Comparison of ENCODE assay signal across 8 mouse cellular contexts in genomic region chr19:41262712-41263629, GRCm38 (mm10). TPM values are rescaled to one million over a fixed set of nuclear protein-coding genes. Genes with fewer than 3 reads are reported as not detected.
A peak's percentile ranks its signal among the peaks of the same experiment; 100 is the strongest.
DNase-seq lines count a peak whose midpoint lies in the region; ATAC-seq and TF ChIP-seq lines count a peak whose summit lies in the region.

No protein-coding gene starts in this region.

- H3K27me3 ChIP-seq in ES-Bruce4 (ENCODE audit: control insufficient read depth, insufficient read depth, low read length, poor library complexity, severe bottlenecking): no peaks in the 10 kb centered on the region; the same call in 1 of the 2 replicates
- H3K27me3 ChIP-seq in forebrain, embryonic 11.5 days (ENCODE audit: control insufficient read depth, insufficient read depth, low read length): no peaks in the 10 kb centered on the region
- no peaks in the 10 kb centered on the region for H3K27me3 ChIP-seq in heart, embryonic 16.5 days (ENCODE audit: control insufficient read depth, insufficient read depth, low read length)
- H3K27me3 ChIP-seq in liver, embryonic 16.5 days (ENCODE audit: control insufficient read depth, insufficient read depth, low read depth, low read length): no peaks in the 10 kb centered on the region
- H3K27me3 ChIP-seq in neural tube, embryonic 12.5 days (replicated peaks): no peaks in the 10 kb centered on the region

- H3K9me3 ChIP-seq in ES-Bruce4 (replicated peaks; ENCODE audit: control insufficient read depth, insufficient read depth, low read length, poor library complexity, severe bottlenecking): no peaks in the 10 kb centered on the region
- H3K9me3 ChIP-seq in forebrain, embryonic 11.5 days (ENCODE audit: control insufficient read depth, low read length): no peaks in the 10 kb centered on the region
- H3K9me3 ChIP-seq in heart, embryonic 16.5 days (replicated peaks; ENCODE audit: control insufficient read depth, low read length): no peaks in the 10 kb centered on the region
- H3K9me3 ChIP-seq in liver, embryonic 16.5 days (replicated peaks; ENCODE audit: control insufficient read depth, low read length): no peaks in the 10 kb centered on the region
- H3K9me3 ChIP-seq in neural tube, embryonic 12.5 days: no peaks in the 10 kb centered on the region

- H3K4me1 ChIP-seq in ES-Bruce4 (ENCODE audit: control insufficient read depth, insufficient read depth, low read length): peaks cover 6% of the 10 kb centered on the region
- H3K4me1 ChIP-seq in forebrain, embryonic 11.5 days (replicated peaks; ENCODE audit: control insufficient read depth, insufficient read depth, low read length): peaks cover 2% of the 10 kb centered on the region; the same call in 1 of the 2 replicates
- H3K4me1 ChIP-seq in heart, embryonic 16.5 days (ENCODE audit: control insufficient read depth, insufficient read depth, low read length): peaks cover 27% of the 10 kb centered on the region
- peaks cover 24% of the 10 kb centered on the region for H3K4me1 ChIP-seq in liver, embryonic 16.5 days (ENCODE audit: control insufficient read depth, low read depth, low read length)
- peaks cover 20% of the 10 kb centered on the region for H3K4me1 ChIP-seq in neural tube, embryonic 12.5 days

- no peak for TF ChIP-seq POLR2A in ES-Bruce4 (IDR thresholded peaks at IDR 0.05; ENCODE audit: insufficient read depth, low read length)

- TF ChIP-seq EP300 in ES-Bruce4 (IDR thresholded peaks at IDR 0.05; ENCODE audit: insufficient read depth, low read depth, low read length): no peak

- H3K27ac ChIP-seq in ES-Bruce4 (ENCODE audit: insufficient read depth, low read length): peak overlapping the region; percentile 0; the same call in 1 of the 2 replicates
- peak overlapping the region; percentile 90 for H3K27ac ChIP-seq in forebrain, embryonic 11.5 days (ENCODE audit: low read depth, low read length)
- peak overlapping the region; percentile 97 for H3K27ac ChIP-seq in heart, embryonic 16.5 days (ENCODE audit: low read length)
- H3K27ac ChIP-seq in liver, embryonic 16.5 days (ENCODE audit: low read length): peak overlapping the region; percentile 94
- H3K27ac ChIP-seq in neural tube, embryonic 12.5 days: peak overlapping the region; percentile 93

- H3K9ac ChIP-seq in ES-Bruce4 (ENCODE audit: low read depth, poor library complexity, severe bottlenecking): peak overlapping the region; percentile 95
- peak overlapping the region; percentile 95 for H3K9ac ChIP-seq in forebrain, embryonic 11.5 days (ENCODE audit: low read length)
- H3K9ac ChIP-seq in heart, embryonic 16.5 days (ENCODE audit: low read length): peak overlapping the region; percentile 96
- H3K9ac ChIP-seq in liver, embryonic 16.5 days (ENCODE audit: low read depth, low read length): peak overlapping the region; percentile 92
- peak overlapping the region; percentile 96 for H3K9ac ChIP-seq in neural tube, embryonic 12.5 days

- H3K4me3 ChIP-seq in ES-Bruce4 (ENCODE audit: low read depth, low read length): peak overlapping the region; percentile 99
- H3K4me3 ChIP-seq in forebrain, embryonic 11.5 days (ENCODE audit: low read depth, low read length): peak overlapping the region; percentile 96
- peak overlapping the region; percentile 82 for H3K4me3 ChIP-seq in heart, embryonic 16.5 days (ENCODE audit: low read length)
- peak overlapping the region; percentile 91 for H3K4me3 ChIP-seq in liver, embryonic 16.5 days (ENCODE audit: low read depth, low read length)
- H3K4me3 ChIP-seq in neural tube, embryonic 12.5 days: peak overlapping the region; percentile 98

- no peak for TF ChIP-seq CTCF in ES-Bruce4 (IDR thresholded peaks at IDR 0.05; ENCODE audit: low read depth, low read length)

- WGBS in forebrain, embryonic 11.5 days: 6% methylated on average over 51 of the region's 51 CpGs
- 3% methylated on average over 45 of the region's 51 CpGs for WGBS in heart, embryonic 16.5 days
- WGBS in liver, embryonic 16.5 days (ENCODE audit: insufficient replicate concordance): 3% methylated on average over 48 of the region's 51 CpGs
- 7% methylated on average over 51 of the region's 51 CpGs for WGBS in neural tube, embryonic 12.5 days

- ATAC-seq in forebrain, embryonic 11.5 days (replicated peaks; ENCODE audit: low FRiP score): peak; percentile 82
- ATAC-seq in heart, embryonic 16.5 days (replicated peaks; ENCODE audit: extremely low read depth, insufficient read depth, low FRiP score): peak; percentile 91
- ATAC-seq in liver, embryonic 16.5 days (ENCODE audit: low read depth): peak; percentile 85
- ATAC-seq in neural tube, embryonic 12.5 days (ENCODE audit: low FRiP score, low read depth): peak; percentile 82

- no peaks in the 10 kb centered on the region for H3K36me3 ChIP-seq in ES-Bruce4 (ENCODE audit: control insufficient read depth, insufficient read depth, low read length, poor library complexity, severe bottlenecking)
- H3K36me3 ChIP-seq in forebrain, embryonic 11.5 days (ENCODE audit: control insufficient read depth, insufficient read depth, low read length): no peaks in the 10 kb centered on the region
- no peaks in the 10 kb centered on the region for H3K36me3 ChIP-seq in heart, embryonic 16.5 days (ENCODE audit: control insufficient read depth, insufficient read depth)
- no peaks in the 10 kb centered on the region for H3K36me3 ChIP-seq in liver, embryonic 16.5 days (ENCODE audit: control insufficient read depth, insufficient read depth)
- H3K36me3 ChIP-seq in neural tube, embryonic 12.5 days: no peaks in the 10 kb centered on the region

- peak; percentile 67 for DNase-seq in c-Kit-positive CD71-positive TER-119-negative erythroid progenitor cells, embryonic 14.5 days (ENCODE audit: low read depth)
- peak; percentile 85 for DNase-seq in forebrain, embryonic 11.5 days (ENCODE audit: low spot score)
- DNase-seq in kidney, postnatal 36 days: peak; percentile 66 to 81
- peak; percentile 77 for DNase-seq in testis, postnatal 14 days (ENCODE audit: low spot score)

- H3K4me2 ChIP-seq in forebrain, embryonic 11.5 days (ENCODE audit: low read depth, low read length, severe bottlenecking): peak overlapping the region; percentile 58
- peak overlapping the region; percentile 75 for H3K4me2 ChIP-seq in heart, embryonic 16.5 days (ENCODE audit: low read depth, low read length)
- H3K4me2 ChIP-seq in liver, embryonic 16.5 days (ENCODE audit: low read depth, low read length): peak overlapping the region; percentile 87
- H3K4me2 ChIP-seq in neural tube, embryonic 12.5 days (replicated peaks): peak overlapping the region; percentile 80

RNA-seq across cellular contexts. Expression of gene Tm9sf3, which starts 0.8 kb away (rescaled TPM):
- polyA plus RNA-seq in ES-Bruce4 (2011; ENCODE audit: insufficient read depth, insufficient read length, low read depth, missing spikeins): 115 and 121 TPM in 2 replicates
- polyA plus RNA-seq in forebrain, embryonic 11.5 days (2014; fragmentation: Nextera tagmentation; extraction: Ambion mirVana): 130 and 131 TPM in 2 replicates
- polyA plus RNA-seq in heart, embryonic 16.5 days (2015; fragmentation: Nextera tagmentation; extraction: Ambion mirVana): 87.7 and 95.1 TPM in 2 replicates
- polyA plus RNA-seq in liver, embryonic 16.5 days (2015; fragmentation: Nextera tagmentation; extraction: Ambion mirVana): 49.2 and 50.4 TPM in 2 replicates
- polyA plus RNA-seq in neural tube, embryonic 12.5 days (2016; fragmentation: Nextera tagmentation; extraction: Ambion mirVana): 123 and 137 TPM in 2 replicates

RNA-seq across cellular contexts. Expression of gene Tll2, which starts 56.3 kb away (rescaled TPM):
- not detected in 2 replicates for polyA plus RNA-seq in ES-Bruce4 (2011; ENCODE audit: insufficient read depth, insufficient read length, low read depth, missing spikeins)
- 0.95 and 1.1 TPM in 2 replicates for polyA plus RNA-seq in forebrain, embryonic 11.5 days (2014; fragmentation: Nextera tagmentation; extraction: Ambion mirVana)
- 0.12 and 0.20 TPM in 2 replicates for polyA plus RNA-seq in heart, embryonic 16.5 days (2015; fragmentation: Nextera tagmentation; extraction: Ambion mirVana)
- polyA plus RNA-seq in liver, embryonic 16.5 days (2015; fragmentation: Nextera tagmentation; extraction: Ambion mirVana): not detected in 2 replicates
- 1.1 and 1.5 TPM in 2 replicates for polyA plus RNA-seq in neural tube, embryonic 12.5 days (2016; fragmentation: Nextera tagmentation; extraction: Ambion mirVana)

Comparison
In these comparisons a context has a peak if more than half of its experiments do, and no peak if none do; other contexts are left out.
1. Peak in every context shown above with its lines: DNase-seq, ATAC-seq, H3K4me3 ChIP-seq and H3K27ac ChIP-seq.
2. H3K27ac ChIP-seq: peak in every context shown above with its lines; median percentile 97 in heart, embryonic 16.5 days; 94 in liver, embryonic 16.5 days; 93 in neural tube, embryonic 12.5 days; 90 in forebrain, embryonic 11.5 days; 0 in ES-Bruce4.